Mouse (Mus musculus) embryonic facial prominence, embryonic 11.5 days (tissue): ENCODE measurements around the gene Mmp14. TPM values are rescaled to one million over a fixed set of nuclear protein-coding genes. Genes with fewer than 3 reads are reported as not detected.

ENCODE experiments used
- ATAC-seq: fragments of 200-750 bp; cut with Nextera tagmentation; replicated peaks from 2 replicates; pipeline ENCODE4 v1.8.0; 2017; ENCODE audit warnings: low read depth; ENCODE audit not compliant: insufficient number of reproducible peaks, low FRiP score, low TSS enrichment
- DNase-seq: peaks from one replicate; pipeline ENCODE4 v3.0.0-alpha.2; 2015; ENCODE audit warnings: low spot score
- H3K27ac ChIP-seq: fragments of 300-500 bp; sonication (generic); replicated peaks from 2 replicates; pipeline ENCODE4 v1.5.1; 2014; ENCODE audit warnings: mild to moderate bottlenecking, low read depth, low read length, control low read depth
- H3K27me3 ChIP-seq: fragments of 300-500 bp; sonication (generic); 2 replicates; pipeline ENCODE4 v1.6.1; 2014; ENCODE audit warnings: mild to moderate bottlenecking, low read length, moderate library complexity, mixed read lengths; ENCODE audit not compliant: control insufficient read depth, insufficient read depth
- H3K36me3 ChIP-seq: fragments of 300-500 bp; sonication (generic); replicated peaks from 2 replicates; pipeline ENCODE4 v1.6.1; 2014; ENCODE audit warnings: low read depth, mild to moderate bottlenecking, low read length, moderate library complexity, mixed read lengths; ENCODE audit not compliant: control insufficient read depth, insufficient read depth
- H3K4me1 ChIP-seq: fragments of 300-500 bp; sonication (generic); 2 replicates; pipeline ENCODE4 v1.6.1; 2014; ENCODE audit warnings: low read length, mixed read lengths; ENCODE audit not compliant: control insufficient read depth, insufficient read depth
- H3K4me2 ChIP-seq: fragments of 300-500 bp; sonication (generic); 2 replicates; pipeline ENCODE4 v1.6.1; 2014; ENCODE audit warnings: low read depth, mild to moderate bottlenecking, control low read depth, low read length, moderate library complexity
- H3K4me3 ChIP-seq: fragments of 300-500 bp; sonication (generic); 2 replicates; pipeline ENCODE4 v1.5.1; 2014; ENCODE audit warnings: low read depth, low read length, control low read depth
- H3K9ac ChIP-seq: fragments of 300-500 bp; sonication (generic); replicated peaks from 2 replicates; pipeline ENCODE4 v1.6.1; 2014; ENCODE audit warnings: mild to moderate bottlenecking, control low read depth, low read length
- H3K9me3 ChIP-seq: fragments of 300-500 bp; sonication (generic); replicated peaks from 2 replicates; pipeline ENCODE4 v1.6.1; 2016; ENCODE audit warnings: mild to moderate bottlenecking, low read length, inconsistent platforms, mixed read lengths; ENCODE audit not compliant: control insufficient read depth
- WGBS: fragments of 180-500 bp; shearing (Covaris S2); extraction: QIAGEN DNeasy Blood & Tissue Kit; methylation state at CpG from one replicate; pipeline ENCODE4 v1.1.7; 2014; 5-methylcytosine and 5-hydroxymethylcytosine counted together
- polyA plus RNA-seq: library from polyadenylated mRNA; unstranded; fragments of >200 nt; fragmentation: Nextera tagmentation; extraction: Ambion mirVana; gene quantifications from 2 replicates; pipeline ENCODE4 v1.2.1, GENCODE M21; 2014

Mmp14 gene
- polyA plus RNA-seq, 1 experiment from 2014 or later = 91.1 TPM

GRCm38 (mm10) chr14:54393794-54394193 is 37.6 kb upstream of the Mmp14 start:
- 58% methylated on average over 3 of the region's 3 CpGs for WGBS
- DNase-seq (no peak), ATAC-seq (no peak)
- Histone ChIP-seq H3K4me2 (no peak overlapping the region), H3K36me3 (no peaks in the 10 kb centered on the region), H3K4me3 (no peak overlapping the region), H3K9ac (no peak overlapping the region), H3K4me1 (no peaks in the 10 kb centered on the region), H3K27me3 (no peaks in the 10 kb centered on the region), H3K9me3 (no peaks in the 10 kb centered on the region), H3K27ac (no peak overlapping the region)

- no peaks in the 10 kb centered on the region for H3K27me3 ChIP-seq
- no peak overlapping the region for H3K4me2 ChIP-seq
- H3K9me3 ChIP-seq = no peaks in the 10 kb centered on the region
- H3K36me3 ChIP-seq = no peaks in the 10 kb centered on the region
- H3K4me3 ChIP-seq = no peak overlapping the region
- no peak for DNase-seq
- no peak for ATAC-seq
- H3K27ac ChIP-seq = no peak overlapping the region
- no peaks in the 10 kb centered on the region for H3K4me1 ChIP-seq
- no peak overlapping the region for H3K9ac ChIP-seq
Observed at GRCm38 (mm10) chr14:54394309-54394708, 37.1 kb upstream of the Mmp14 start.

GRCm38 (mm10) chr14:54396685-54397084 is 34.7 kb upstream of the Mmp14 start:
- 90% methylated on average over 7 of the region's 7 CpGs for WGBS
- Histone ChIP-seq H3K9me3 (no peaks in the 10 kb centered on the region), H3K9ac (no peak overlapping the region), H3K4me1 (no peaks in the 10 kb centered on the region), H3K4me2 (no peak overlapping the region), H3K27me3 (no peaks in the 10 kb centered on the region), H3K4me3 (no peak overlapping the region), H3K36me3 (no peaks in the 10 kb centered on the region), H3K27ac (no peak overlapping the region)
- DNase-seq (no peak), ATAC-seq (no peak)

- Histone ChIP-seq H3K4me1 (no peaks in the 10 kb centered on the region), H3K9me3 (no peaks in the 10 kb centered on the region), H3K36me3 (no peaks in the 10 kb centered on the region), H3K27me3 (no peaks in the 10 kb centered on the region), H3K27ac (no peak overlapping the region), H3K9ac (no peak overlapping the region), H3K4me3 (no peak overlapping the region), H3K4me2 (no peak overlapping the region)
- DNase-seq (no peak), ATAC-seq (no peak)
- WGBS = 77% methylated on average over 7 of the region's 7 CpGs
Observed at GRCm38 (mm10) chr14:54397872-54398527, 33.4 kb upstream of the Mmp14 start.

- WGBS = 48% methylated on average over 7 of the region's 7 CpGs
- no peaks in the 10 kb centered on the region for H3K4me1 ChIP-seq
- DNase-seq (no peak), ATAC-seq (no peak)
- H3K9ac ChIP-seq = no peak overlapping the region
- no peaks in the 10 kb centered on the region for H3K36me3 ChIP-seq
- no peak overlapping the region for H3K4me3 ChIP-seq
- no peak overlapping the region for H3K4me2 ChIP-seq
- no peak overlapping the region for H3K27ac ChIP-seq
- no peaks in the 10 kb centered on the region for H3K27me3 ChIP-seq
- H3K9me3 ChIP-seq = no peaks in the 10 kb centered on the region
Observed at GRCm38 (mm10) chr14:54398528-54398916, 32.9 kb upstream of the Mmp14 start.

GRCm38 (mm10) chr14:54398921-54399382 is 32.5 kb upstream of the Mmp14 start:
- H3K9me3 ChIP-seq = no peaks in the 10 kb centered on the region
- no peaks in the 10 kb centered on the region for H3K27me3 ChIP-seq
- no peaks in the 10 kb centered on the region for H3K36me3 ChIP-seq
- no peak overlapping the region for H3K9ac ChIP-seq
- 20% methylated on average over 8 of the region's 8 CpGs for WGBS
- no peak for DNase-seq
- H3K27ac ChIP-seq = no peak overlapping the region
- no peak overlapping the region for H3K4me2 ChIP-seq
- ATAC-seq = no peak
- H3K4me3 ChIP-seq = no peak overlapping the region
- H3K4me1 ChIP-seq = no peaks in the 10 kb centered on the region

GRCm38 (mm10) chr14:54401723-54402122 is 29.7 kb upstream of the Mmp14 start:
- DNase-seq (no peak), ATAC-seq (no peak)
- Histone ChIP-seq H3K27ac (no peak overlapping the region), H3K36me3 (no peaks in the 10 kb centered on the region), H3K9ac (no peak overlapping the region), H3K27me3 (no peaks in the 10 kb centered on the region), H3K9me3 (no peaks in the 10 kb centered on the region), H3K4me3 (no peak overlapping the region), H3K4me1 (no peaks in the 10 kb centered on the region), H3K4me2 (no peak overlapping the region)
- 69% methylated on average over 3 of the region's 3 CpGs for WGBS

- Histone ChIP-seq H3K27ac (no peak overlapping the region), H3K4me1 (no peaks in the 10 kb centered on the region), H3K9ac (no peak overlapping the region), H3K4me2 (no peak overlapping the region), H3K9me3 (no peaks in the 10 kb centered on the region), H3K27me3 (no peaks in the 10 kb centered on the region), H3K4me3 (no peak overlapping the region), H3K36me3 (no peaks in the 10 kb centered on the region)
- ATAC-seq (no peak), DNase-seq (peak; percentile 21)
- WGBS = 80% methylated on average over 25 of the region's 25 CpGs
Observed at GRCm38 (mm10) chr14:54408336-54409056, 22.9 kb upstream of the Mmp14 start.
